Mouse (Mus musculus) intestine, embryonic 16.5 days (tissue): ENCODE data around the gene Mapk10. TPM values are rescaled to one million over a fixed set of nuclear protein-coding genes. Genes with fewer than 3 reads are reported as not detected.

ENCODE experiments used
- polyA plus RNA-seq: library from polyadenylated mRNA; unstranded; fragments of >200 nt; fragmentation: Nextera tagmentation; extraction: Ambion mirVana; gene quantifications from 2 replicates; pipeline ENCODE4 v1.2.1, GENCODE M21; 2015

Gene Mapk10
- polyA plus RNA-seq, 1 experiment from 2014 or later: 5.3 TPM

Other genes with a start within 250 kb of the Mapk10 start
- 3.1 and 3.2 TPM in 2 replicates for gene Ptpn13, start 213.9 kb upstream of the Mapk10 start, polyA plus RNA-seq